Mouse (Mus musculus) lung, adult 2 months (tissue): Measurements from ENCODE around the gene Gm5617.

Experiments
- CTCF ChIP-seq: fragments of 200-500 bp; IDR thresholded peaks from 2 replicates; pipeline ENCODE4 v1.5.1; 2011; ENCODE audit warnings: mild to moderate bottlenecking, low read length, control low read depth; ENCODE audit not compliant: insufficient read depth
- POLR2A ChIP-seq: fragments of 200-500 bp; IDR thresholded peaks from 2 replicates; pipeline ENCODE4 v1.6.1; 2011; ENCODE audit warnings: low read depth, mild to moderate bottlenecking, control low read depth, low read length, borderline replicate concordance; ENCODE audit errors: extremely low read depth

DNA sequence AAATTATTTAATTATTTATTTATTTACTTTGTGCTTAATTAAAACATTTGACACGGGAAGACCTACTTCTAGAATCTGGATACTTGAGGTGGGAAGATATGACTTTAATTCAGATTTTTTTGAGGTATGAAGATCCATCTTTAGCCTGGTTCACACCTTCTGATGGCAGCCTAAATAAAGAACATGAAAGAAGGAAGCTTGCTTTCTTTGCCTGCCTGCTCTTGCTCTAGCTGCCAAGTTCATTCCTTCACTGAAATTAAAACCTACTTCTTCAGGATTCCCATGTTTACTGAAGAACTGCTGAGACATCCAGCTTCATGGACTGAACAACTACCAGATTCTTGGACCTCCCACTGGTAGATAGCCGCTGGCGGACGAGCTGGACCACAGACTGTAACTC is 36.1 kb downstream of the Gm5617 start:
- TF ChIP-seq POLR2A (no peak), CTCF (no peak)
